Mouse (Mus musculus): ENCODE results near the gene Gm42957. TPM values are rescaled to one million over a fixed set of nuclear protein-coding genes. Genes with fewer than 3 reads are reported as not detected.

The Gm42957 gene
- total RNA-seq (2014; rRNA removed): 0.44 and 1.4 TPM in 2 replicates
- polyA plus RNA-seq (2015; fragmentation: Nextera tagmentation; extraction: Ambion mirVana): 0.05 and 0.06 TPM in 2 replicates

DNA sequence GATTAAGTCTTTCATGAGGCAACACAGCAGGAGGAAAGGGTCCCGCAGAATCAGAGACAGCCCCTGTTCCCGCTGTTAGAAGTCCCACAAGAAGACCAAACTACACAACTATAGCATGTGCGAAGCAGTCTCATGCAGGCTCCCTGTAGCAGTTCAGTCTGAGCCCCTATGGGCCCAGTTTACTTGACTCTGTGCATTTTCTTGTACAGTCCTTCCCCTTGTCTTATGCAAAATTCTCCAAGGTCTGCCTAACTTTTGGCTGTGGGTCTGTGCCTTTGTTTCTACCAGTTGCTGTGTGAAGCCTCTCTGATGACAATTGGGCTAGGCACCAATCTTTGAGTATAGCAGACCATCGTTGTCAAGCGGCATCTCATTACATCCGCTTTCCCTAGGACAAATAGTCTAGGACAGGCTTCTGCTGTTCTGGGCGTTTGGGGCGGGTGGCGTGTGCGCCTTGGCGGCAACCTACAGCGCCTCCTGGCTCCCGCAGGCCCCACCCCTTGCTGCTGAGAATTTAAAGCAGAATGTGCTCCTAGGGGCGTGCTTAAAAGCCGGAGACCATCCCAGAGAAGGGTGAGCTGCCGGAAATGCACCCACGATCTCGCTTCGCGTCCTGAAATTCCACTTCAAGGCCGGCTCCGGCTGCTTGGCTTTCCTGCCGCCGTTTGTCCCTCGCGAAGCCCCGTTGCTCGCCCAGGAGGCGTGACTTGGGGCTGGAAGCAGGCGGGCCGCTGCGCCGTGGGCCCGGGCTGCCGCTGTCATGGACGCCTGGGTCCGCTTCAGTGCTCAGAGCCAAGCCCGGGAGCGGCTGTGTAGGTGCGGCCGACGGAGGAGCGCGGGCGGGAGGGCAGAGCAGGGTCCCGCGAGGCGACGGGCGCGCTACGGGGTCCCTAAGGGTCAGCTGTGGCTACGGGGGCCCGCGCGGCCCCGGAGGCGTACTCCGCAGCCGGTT lies at the start of gene Gm42957, which contains the start of gene Pex11b:
Gene Gm42957 (plus strand): TSS at position 547 of the 952 bp plus-strand sequence.
Gene Pex11b (plus strand): TSS at position 449 of the 952 bp plus-strand sequence.
- Histone ChIP-seq H3K27me3 (ENCODE audit: insufficient read depth, low read length) (no peaks in the 10 kb centered on the region), H3K4me2 (ENCODE audit: low read depth, low read length, poor library complexity, severe bottlenecking) (peak within 1 kb of the TSS; percentile 95), H3K4me1 (ENCODE audit: insufficient read depth, low read length) (peaks cover 9% of the 10 kb centered on the region; the same call in 1 of the 2 replicates), H3K4me3 (ENCODE audit: low read depth, low read length) (peak within 1 kb of the TSS; percentile 66), H3K9ac (replicated peaks; ENCODE audit: low read length, poor library complexity, severe bottlenecking) (peak within 1 kb of the TSS; percentile 92), H3K27ac (ENCODE audit: low read depth, low read length) (peak within 1 kb of the TSS; percentile 77), H3K9me3 (ENCODE audit: low read length) (no peaks in the 10 kb centered on the region), H3K36me3 (ENCODE audit: insufficient read depth, low read length) (peaks cover 10% of the 10 kb centered on the region)
- 2% methylated on average over 56 of the region's 60 CpGs for WGBS
- peak; percentile 66 for TF ChIP-seq CTCF (IDR thresholded peaks at IDR 0.05)
- DNase-seq (ENCODE audit: low spot score) (peak; percentile 84), ATAC-seq (ENCODE audit: low FRiP score) (peak; percentile 86)

DNA sequence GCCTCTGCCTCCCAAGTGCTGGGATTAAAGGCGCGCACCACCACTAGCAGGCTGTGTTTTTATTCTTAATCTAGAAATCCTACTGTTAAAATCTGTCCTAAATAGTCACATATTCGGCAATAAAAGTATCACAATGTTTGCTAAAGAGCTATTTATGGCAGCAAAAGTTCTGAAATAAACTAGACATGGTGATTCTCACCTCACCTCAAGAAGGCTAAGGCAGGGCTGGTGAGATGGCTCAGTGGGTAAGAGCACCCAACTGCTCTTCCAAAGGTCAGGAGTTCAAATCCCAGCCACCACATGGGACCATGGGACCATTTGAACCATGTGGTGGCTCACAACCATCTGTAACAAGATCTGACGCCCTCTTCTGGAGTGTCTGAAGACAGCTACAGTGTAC lies 44.6 kb upstream of the Gm42957 start:
- H3K4me2 ChIP-seq (ENCODE audit: low read depth, low read length, poor library complexity, severe bottlenecking): no peak overlapping the region
- WGBS: 83% methylated on average over 4 of the region's 4 CpGs
- no peaks in the 10 kb centered on the region for H3K36me3 ChIP-seq (ENCODE audit: insufficient read depth, low read length)
- no peaks in the 10 kb centered on the region for H3K27me3 ChIP-seq (ENCODE audit: insufficient read depth, low read length)
- H3K9ac ChIP-seq (replicated peaks; ENCODE audit: low read length, poor library complexity, severe bottlenecking): no peak overlapping the region
- H3K4me3 ChIP-seq (ENCODE audit: low read depth, low read length): no peak overlapping the region
- DNase-seq (ENCODE audit: low spot score) (no peak), ATAC-seq (ENCODE audit: low FRiP score) (no peak)
- no peak for TF ChIP-seq CTCF (IDR thresholded peaks at IDR 0.05)
- H3K9me3 ChIP-seq (ENCODE audit: low read length): no peaks in the 10 kb centered on the region
- H3K4me1 ChIP-seq (ENCODE audit: insufficient read depth, low read length): peaks cover 3% of the 10 kb centered on the region; the same call in 1 of the 2 replicates
- no peak overlapping the region for H3K27ac ChIP-seq (ENCODE audit: low read depth, low read length)

DNA sequence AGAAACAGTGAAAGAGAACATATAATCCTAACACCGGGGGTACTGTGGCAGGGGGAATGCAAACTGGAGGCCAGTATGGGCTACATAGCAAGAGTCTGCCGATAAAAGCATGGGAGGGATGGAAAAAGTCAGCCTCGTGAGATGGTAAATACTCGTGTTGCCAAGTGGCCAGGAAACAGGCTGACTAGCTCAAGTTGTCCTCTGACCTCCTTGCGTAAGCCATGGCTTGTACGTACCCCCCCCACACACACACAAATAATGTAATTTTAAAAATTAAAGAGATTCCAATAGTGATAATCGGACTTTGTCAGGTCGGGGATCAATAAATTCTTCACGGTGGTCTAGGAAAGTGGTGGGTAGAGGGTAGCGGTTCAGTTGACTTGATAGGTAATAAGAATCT lies 41.9 kb upstream of the Gm42957 start:
- Histone ChIP-seq H3K27me3 (ENCODE audit: insufficient read depth, low read length) (no peaks in the 10 kb centered on the region), H3K4me1 (ENCODE audit: insufficient read depth, low read length) (peaks cover 8% of the 10 kb centered on the region; the same call in 1 of the 2 replicates), H3K9ac (replicated peaks; ENCODE audit: low read length, poor library complexity, severe bottlenecking) (peak overlapping the region; percentile 67), H3K27ac (ENCODE audit: low read depth, low read length) (peak overlapping the region; percentile 83), H3K9me3 (ENCODE audit: low read length) (no peaks in the 10 kb centered on the region), H3K36me3 (ENCODE audit: insufficient read depth, low read length) (no peaks in the 10 kb centered on the region), H3K4me3 (ENCODE audit: low read depth, low read length) (peak overlapping the region; percentile 57), H3K4me2 (ENCODE audit: low read depth, low read length, poor library complexity, severe bottlenecking) (peak overlapping the region; percentile 75)
- no peak for TF ChIP-seq CTCF (IDR thresholded peaks at IDR 0.05)
- DNase-seq (ENCODE audit: low spot score) (peak; percentile 46), ATAC-seq (ENCODE audit: low FRiP score) (no peak)
- under 1% methylated on average over 10 of the region's 10 CpGs for WGBS

DNA sequence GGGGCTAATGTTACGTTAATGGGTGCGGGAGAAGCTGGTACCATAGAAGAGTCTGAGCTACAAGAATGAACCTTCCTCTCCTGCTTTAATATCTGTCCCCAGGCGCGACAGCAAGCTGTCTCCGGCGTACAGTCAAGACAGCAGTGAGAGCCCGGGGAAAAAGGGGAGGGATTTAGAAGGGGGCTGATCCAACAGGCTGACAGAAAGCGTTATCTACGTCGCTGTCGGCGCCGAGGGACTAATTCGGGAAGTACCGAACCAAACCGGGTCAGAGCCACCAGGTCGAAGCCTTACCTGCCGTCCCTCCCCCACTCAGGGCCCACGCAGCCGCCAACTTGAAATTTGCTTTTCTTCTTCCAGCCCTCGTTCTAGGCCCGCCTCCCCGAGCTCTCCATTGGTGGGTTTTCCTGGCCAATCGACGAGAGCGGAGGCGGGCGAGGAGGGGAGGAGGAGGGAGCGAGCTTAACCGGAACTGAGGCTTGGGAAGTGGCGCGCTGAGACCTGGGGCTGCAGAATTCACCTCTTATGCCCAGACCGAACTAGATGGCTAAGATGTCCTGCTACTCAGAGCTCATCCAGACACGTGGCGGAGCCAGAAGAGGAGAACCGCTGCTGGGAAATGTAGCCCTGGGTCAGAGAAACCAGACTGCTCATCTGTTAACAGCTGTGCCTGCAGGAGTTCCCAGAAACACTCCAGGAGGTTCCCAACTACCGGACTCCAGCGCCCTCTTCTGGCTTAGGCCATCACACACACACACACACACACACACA lies 41.3 kb upstream of the Gm42957 start, which contains the start of gene Polr3gl:
Gene Polr3gl (minus strand): TSS at position 392 of the 771 bp plus-strand sequence.
- no peaks in the 10 kb centered on the region for H3K9me3 ChIP-seq (ENCODE audit: low read length)
- TF ChIP-seq CTCF (IDR thresholded peaks at IDR 0.05): peak; percentile 51
- H3K9ac ChIP-seq (replicated peaks; ENCODE audit: low read length, poor library complexity, severe bottlenecking): peak within 1 kb of the TSS; percentile 67
- peak within 1 kb of the TSS; percentile 83 for H3K27ac ChIP-seq (ENCODE audit: low read depth, low read length)
- H3K27me3 ChIP-seq (ENCODE audit: insufficient read depth, low read length): no peaks in the 10 kb centered on the region
- H3K4me1 ChIP-seq (ENCODE audit: insufficient read depth, low read length): peaks cover 8% of the 10 kb centered on the region; the same call in 1 of the 2 replicates
- H3K4me2 ChIP-seq (ENCODE audit: low read depth, low read length, poor library complexity, severe bottlenecking): peak within 1 kb of the TSS; percentile 75
- DNase-seq (ENCODE audit: low spot score) (peak; percentile 95), ATAC-seq (ENCODE audit: low FRiP score) (peak; percentile 86)
- WGBS: under 1% methylated on average over 34 of the region's 38 CpGs
- H3K4me3 ChIP-seq (ENCODE audit: low read depth, low read length): peak within 1 kb of the TSS; percentile 57
- H3K36me3 ChIP-seq (ENCODE audit: insufficient read depth, low read length): no peaks in the 10 kb centered on the region

DNA sequence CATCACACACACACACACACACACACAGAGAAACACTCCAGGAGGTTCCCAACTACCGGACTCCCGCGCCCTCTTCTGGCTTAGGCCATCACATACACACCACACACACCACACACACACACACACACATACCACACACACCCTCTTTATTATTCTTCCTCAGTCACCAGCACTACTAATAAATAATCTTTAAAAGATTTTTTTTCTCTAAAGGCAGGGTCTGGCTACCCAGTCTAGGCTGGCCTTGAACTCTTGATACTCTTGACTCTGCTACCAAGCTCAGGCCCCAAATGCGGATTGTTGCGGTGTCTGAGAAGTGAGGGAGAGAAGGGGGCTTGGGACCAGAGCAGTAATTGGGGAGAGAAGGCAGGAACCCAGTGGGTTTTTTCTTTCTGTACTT lies 40.4 kb upstream of the Gm42957 start:
- 83% methylated on average over 5 of the region's 5 CpGs for WGBS
- Histone ChIP-seq H3K27ac (ENCODE audit: low read depth, low read length) (peak overlapping the region; percentile 77; the same call in 1 of the 2 replicates), H3K4me2 (ENCODE audit: low read depth, low read length, poor library complexity, severe bottlenecking) (no peak overlapping the region), H3K27me3 (ENCODE audit: insufficient read depth, low read length) (no peaks in the 10 kb centered on the region), H3K9me3 (ENCODE audit: low read length) (no peaks in the 10 kb centered on the region), H3K4me1 (ENCODE audit: insufficient read depth, low read length) (peaks cover 8% of the 10 kb centered on the region; the same call in 1 of the 2 replicates), H3K9ac (replicated peaks; ENCODE audit: low read length, poor library complexity, severe bottlenecking) (no peak overlapping the region), H3K36me3 (ENCODE audit: insufficient read depth, low read length) (no peaks in the 10 kb centered on the region), H3K4me3 (ENCODE audit: low read depth, low read length) (no peak overlapping the region)
- ATAC-seq (ENCODE audit: low FRiP score): no peak
- no peak for TF ChIP-seq CTCF (IDR thresholded peaks at IDR 0.05)
- no peak for DNase-seq (ENCODE audit: low spot score)
